Mouse (Mus musculus): ENCODE results near the gene Sufu.

The Sufu gene

GRCm38 (mm10) chr19:46433712-46434111 is 37.0 kb downstream of the Sufu start:
- no peak for DNase-seq (ENCODE audit: low spot score)

DNA sequence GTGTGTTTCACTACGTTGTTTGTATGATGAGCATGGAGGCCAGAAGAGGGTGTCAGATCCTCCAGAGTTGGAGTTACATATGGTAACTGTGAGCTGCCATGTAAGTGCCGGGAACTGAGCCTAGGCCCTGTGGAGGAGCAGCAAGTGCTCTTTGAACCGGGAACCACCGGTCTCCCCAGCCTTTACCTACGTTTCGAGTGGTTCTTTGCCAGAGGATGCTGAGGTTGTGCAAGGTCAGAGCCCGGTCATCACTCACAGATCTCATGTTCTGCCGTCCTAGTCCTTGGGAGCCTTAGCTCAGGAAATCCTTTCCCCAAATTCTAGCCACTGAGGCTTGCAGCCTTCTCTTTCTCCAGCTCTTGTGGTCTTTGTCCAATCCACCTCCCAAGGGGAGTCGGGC is 37.5 kb downstream of the Sufu start:
- no peak for DNase-seq (ENCODE audit: low spot score)

GRCm38 (mm10) chr19:46434591-46434990 is 37.9 kb downstream of the Sufu start:
- DNase-seq (ENCODE audit: low spot score) = no peak

DNA sequence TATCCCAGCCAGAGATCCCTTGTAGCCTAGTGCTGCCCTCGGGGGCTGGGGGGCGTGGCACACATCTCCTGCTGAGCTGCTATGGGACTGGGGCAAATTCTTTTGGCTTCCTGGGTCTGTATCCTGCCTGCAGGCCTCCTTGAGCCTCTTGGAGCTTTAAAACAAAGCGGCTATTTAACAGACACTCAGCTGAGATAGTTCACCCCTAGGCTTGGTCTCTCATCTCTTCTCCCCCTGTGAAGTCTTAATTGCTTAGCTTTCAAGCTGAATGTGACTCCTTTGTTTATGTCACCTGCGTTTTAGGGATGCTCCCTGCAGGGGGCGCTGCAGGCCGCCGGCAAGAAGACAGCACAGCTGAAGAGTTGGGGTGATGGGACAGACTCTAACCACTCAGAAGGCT is 38.8 kb downstream of the Sufu start:
- DNase-seq (ENCODE audit: low spot score) = no peak

DNA sequence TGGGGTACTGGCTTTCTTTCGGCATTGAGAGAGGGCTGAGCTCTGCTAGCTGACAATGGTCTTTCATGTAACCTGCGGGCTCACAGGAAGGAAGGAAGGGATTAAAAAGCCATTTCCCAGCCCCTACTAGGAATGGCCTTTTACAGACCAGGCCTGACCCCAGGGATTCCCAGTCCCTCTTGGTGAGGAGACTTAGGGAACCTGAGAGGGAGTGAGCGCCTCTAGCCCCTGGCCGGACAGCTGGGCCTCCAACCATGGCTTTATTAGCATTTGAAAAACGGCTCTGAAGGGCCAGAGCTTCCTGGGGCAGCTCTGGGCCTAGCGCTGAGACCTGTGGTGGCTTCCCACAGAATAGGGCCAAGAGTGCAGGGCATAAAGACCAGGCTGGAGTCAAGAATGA is 46.8 kb downstream of the Sufu start:
- DNase-seq (ENCODE audit: low spot score) = no peak

- no peak for DNase-seq (ENCODE audit: low spot score)
These were observed 47.5 kb downstream of the Sufu start for GRCm38 (mm10) chr19:46444209-46444608.

- no peak for DNase-seq (ENCODE audit: low spot score)
These were observed 48.9 kb downstream of the Sufu start for GRCm38 (mm10) chr19:46445641-46446040.

DNA sequence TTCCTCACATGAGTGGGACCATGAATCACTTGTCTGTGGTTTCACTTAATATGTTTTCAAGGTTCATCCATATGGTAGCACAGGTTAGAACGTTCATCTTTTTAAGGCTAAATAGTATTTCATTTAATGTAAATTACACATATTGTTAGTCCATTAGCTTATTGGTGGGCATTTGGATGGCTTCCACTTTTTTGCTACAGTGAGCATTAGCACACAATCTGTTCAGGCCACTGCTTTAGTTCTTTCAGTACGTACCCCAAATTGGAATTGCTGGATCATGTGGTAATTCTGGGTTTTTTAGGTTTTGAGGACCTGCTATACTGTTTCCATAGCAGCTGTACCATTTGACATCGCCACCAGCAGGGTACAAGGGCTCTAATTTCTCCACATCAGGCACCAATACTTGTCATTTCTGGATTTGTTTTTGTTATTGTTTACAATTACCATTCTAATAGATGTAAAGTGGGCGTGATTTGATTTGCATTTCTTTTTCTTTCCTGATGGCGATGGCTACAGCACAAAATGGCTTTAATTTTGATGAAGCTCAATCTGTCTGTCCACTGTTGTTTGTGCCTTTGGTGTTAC is 49.8 kb downstream of the Sufu start:
- no peak for DNase-seq (ENCODE audit: low spot score)

- DNase-seq (ENCODE audit: low spot score) = no peak
These were observed 50.4 kb downstream of the Sufu start for GRCm38 (mm10) chr19:46447110-46447509.

- DNase-seq (ENCODE audit: low spot score) = no peak
These were observed 51.2 kb downstream of the Sufu start for GRCm38 (mm10) chr19:46447911-46448310.

GRCm38 (mm10) chr19:46449261-46450005 is 52.7 kb downstream of the Sufu start:
- DNase-seq (ENCODE audit: low spot score) = no peak

DNA sequence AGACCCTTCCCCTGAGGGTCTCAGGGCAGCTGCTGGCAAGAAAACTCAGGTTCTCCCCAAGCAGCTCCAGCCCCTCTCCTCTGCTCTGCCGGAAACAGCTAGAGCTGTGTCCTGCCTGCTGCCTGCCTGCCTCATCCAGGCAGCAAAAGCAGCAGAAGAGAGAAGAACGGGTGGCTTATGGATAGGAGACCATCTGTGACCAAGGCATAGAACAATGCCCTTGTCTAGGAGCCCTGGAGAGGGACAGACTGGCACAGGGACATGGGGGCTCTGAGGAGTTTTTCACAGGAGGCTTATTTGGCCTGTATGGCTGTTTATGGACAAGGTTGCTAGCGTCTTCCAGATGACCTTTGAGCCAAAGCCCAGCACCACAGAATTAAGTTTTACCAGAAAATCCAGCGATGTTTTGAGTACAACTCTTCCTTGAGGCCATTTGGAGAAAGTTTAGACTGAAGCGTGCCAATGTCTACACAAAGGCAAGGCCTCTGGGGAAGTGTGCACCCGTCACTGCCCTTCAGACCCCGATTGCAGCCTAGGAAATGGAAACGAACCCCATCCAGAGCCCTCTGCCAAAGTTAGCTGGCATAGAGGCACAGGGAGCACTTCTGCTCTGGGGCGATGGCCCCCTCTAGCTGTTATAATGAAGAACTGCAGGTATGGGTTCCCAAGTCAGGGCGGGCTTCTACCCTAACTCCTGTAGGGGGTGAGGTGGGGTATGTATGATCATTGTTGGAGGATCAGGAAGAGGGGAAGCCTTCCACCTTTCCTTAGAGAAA is 55.5 kb downstream of the Sufu start:
- no peak for DNase-seq (ENCODE audit: low spot score)

DNA sequence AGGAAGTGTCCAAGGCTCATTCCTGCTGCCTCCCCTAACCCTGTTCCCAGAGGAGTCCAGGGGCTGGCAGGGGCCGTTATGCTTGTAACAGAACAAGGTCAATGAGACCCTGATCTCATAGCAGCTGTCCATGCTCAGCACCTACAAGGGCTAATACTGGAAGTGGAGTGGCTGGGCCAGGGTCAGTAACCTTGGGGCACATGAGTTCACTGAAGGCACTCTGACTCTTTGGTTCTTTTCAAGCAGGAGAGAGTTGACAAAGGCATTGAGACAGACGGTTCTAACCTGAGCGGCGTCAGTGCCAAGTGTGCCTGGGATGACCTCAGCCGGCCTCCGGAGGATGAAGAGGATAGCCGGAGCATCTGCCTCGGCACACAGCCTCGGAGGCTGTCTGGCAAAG is 56.2 kb downstream of the Sufu start:
- DNase-seq (ENCODE audit: low spot score) = no peak

DNA sequence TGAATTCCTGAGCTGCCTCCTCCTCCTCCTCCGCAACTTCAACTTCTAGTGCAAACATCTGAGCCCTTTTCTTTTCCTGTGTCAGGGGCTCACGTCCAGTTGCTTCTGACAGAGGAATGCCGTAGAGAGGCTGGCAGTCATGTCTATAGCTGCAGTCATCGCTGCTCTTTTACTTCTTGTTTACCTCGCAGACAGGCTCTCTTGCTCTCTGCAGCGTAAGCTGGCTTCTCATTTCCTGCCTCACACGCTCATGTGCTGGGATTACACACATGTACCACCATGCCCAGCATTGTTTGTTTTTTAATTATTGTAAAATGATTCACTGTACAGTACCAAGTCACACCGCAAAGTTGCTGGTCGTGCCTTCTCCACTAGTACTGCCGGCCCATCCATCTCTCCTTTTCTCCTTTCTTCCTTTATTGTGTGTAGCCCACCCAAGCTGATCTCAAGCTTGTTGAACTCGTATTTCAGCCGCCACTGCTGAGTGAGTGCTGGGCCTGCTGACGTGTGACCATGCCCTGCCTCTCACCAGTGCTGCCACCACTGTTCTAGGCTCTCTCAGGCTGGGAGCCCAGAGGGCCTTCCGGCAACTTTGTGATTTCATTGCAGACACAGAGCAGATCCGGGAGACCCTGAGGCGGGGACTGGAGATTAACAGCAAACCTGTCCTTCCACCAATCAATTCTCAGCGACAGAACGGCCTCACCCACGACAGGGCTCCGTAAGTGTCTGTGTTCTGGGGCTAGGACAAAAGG is 57.6 kb downstream of the Sufu start:
- no peak for DNase-seq (ENCODE audit: low spot score)

DNA sequence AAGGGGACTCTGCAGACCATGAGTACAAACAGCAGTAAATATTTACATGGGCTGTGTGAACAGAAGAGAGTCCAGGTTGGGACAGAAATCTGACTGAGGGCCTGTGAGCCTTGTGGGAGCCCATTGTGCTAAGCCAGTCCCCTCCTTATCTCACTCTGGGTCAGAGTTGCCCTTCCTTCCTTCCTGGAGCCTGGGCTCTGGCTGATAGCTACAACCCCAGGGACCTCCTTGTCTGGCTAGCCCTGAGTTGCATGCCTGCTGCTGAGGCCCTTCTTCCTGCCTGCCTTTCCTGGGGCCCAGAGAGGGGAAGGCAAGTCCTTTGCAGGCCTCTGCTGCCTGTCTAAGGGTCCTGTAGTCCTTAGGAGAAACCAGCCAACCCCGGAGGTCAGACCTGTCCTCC is 58.3 kb downstream of the Sufu start:
- no peak for DNase-seq (ENCODE audit: low spot score)

DNA sequence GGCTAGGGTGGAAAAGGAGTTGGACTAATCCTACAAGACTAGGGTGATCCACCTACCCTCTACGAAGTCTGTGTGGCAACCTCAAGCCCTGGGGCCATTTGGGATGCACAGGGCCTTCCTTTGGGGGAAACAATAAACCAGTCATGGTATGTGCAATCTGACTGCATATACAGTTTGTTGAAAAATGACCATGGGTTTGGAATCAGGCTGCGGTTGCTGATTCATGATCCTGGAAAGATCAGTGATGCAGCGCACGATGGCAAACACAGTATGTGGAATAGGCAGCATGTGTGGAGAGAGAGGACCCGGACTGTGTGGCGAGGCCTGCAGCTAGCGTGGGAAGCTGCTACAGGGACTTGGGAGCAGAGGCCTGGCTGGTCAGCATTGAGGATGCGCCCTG is 58.9 kb downstream of the Sufu start:
- no peak for DNase-seq (ENCODE audit: low spot score)

DNA sequence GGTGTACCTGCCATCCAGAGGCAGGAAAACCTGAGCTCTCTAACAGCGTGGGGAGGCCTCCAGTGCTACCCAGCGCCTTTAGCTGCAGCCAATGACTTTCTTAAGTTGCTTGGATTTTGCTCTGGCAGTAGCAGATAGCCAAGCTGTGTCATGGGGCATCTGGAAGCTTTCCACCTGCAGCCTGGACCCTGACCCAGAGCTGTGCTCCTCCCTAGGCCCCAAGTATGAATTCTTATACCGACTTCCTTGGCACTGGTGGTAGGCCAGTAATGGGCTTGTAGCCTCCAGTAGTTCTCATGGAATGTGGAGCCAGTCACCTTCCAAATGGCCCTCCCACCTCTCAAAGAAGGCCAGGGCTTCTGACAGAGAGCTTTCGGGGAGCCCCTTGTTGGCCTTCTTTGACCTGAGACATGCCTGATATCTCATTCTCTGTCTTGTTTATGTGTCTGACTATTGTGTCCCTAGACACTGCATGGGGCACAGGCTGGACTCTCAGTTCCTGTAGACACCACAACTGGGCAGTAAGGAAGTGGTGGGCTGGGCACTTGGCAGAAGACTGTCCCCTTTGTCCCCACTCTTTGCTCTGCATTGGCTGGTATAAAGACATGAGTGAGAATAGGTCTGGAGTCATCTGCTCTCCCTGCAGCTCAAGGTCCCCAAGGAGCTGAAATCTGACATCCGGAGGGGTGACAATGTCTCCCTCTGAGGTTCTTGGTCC is 59.5 kb downstream of the Sufu start:
- no peak for DNase-seq (ENCODE audit: low spot score)

DNA sequence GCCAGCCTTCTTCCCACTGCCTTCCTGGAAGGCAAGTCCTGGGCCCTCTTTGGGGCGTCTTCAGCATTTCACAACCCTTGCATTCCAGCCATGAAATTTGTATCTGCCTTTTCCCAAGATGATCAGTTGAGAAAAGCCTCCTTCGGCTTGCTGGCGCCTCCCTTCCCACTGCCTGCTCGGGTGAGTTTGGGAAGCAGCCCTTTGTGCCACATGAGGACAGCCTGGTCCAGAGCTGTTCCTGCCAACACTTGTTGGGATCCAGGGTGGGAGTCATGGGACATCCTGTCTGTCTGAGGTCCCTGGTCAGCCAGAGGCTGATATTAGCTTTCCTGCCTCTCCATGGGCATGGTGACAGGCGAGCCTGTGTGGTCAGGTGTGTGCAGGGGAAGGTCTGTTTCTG is 61.1 kb downstream of the Sufu start:
- DNase-seq (ENCODE audit: low spot score) = no peak

DNA sequence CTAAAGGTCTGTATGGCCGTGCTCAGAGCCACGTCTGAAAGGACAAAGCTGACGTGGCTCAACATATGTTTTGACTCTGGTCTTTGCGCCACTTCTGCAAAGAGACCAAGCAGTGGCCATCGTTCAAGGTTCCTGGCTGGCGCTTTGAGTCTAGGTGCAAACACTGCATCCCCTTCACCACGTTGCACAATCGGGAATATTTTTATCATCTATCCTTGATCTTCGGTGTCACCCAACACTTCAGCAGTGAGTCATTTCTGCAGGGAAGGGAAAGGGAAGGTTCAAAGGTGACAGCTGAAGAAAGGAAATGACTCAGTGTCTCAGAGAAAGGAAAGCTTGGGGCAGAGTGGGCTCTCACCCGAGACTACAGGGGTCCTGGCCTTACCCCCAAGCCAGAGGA is 62.6 kb downstream of the Sufu start:
- DNase-seq (ENCODE audit: low spot score) = no peak

- DNase-seq (ENCODE audit: low spot score) = no peak
These were observed 63.2 kb downstream of the Sufu start for GRCm38 (mm10) chr19:46459889-46460288.

- DNase-seq (ENCODE audit: low spot score) = no peak
These were observed 65.9 kb downstream of the Sufu start for GRCm38 (mm10) chr19:46462574-46462973.

DNA sequence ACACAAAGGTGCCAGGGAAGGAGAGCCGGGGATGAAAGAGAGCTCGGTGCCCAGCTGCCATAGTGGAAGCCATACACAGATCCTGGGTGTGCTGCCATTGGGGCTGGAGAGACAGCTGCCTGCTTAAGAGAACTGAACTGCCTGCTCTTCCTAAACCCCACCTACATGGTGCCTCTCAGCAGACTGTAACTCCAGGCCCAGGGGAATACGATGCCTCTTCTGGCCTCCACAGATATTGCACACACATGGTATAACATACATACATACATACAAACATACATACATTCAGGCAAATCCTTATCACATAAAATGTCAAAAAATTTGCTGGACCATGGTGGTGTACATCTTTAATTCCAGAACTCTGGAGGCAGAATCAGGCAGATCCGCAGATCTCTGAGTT is 66.8 kb downstream of the Sufu start:
- no peak for DNase-seq (ENCODE audit: low spot score)

Measured in ovary, postnatal 10 days (tissue).